Mouse (Mus musculus): ENCODE measurements around the gene Samd4b. TPM values are rescaled to one million over a fixed set of nuclear protein-coding genes. Genes with fewer than 3 reads are reported as not detected.

Samd4b gene
- polyA plus RNA-seq, 1 experiment from 2014 or later, result 25.7 TPM

DNA sequence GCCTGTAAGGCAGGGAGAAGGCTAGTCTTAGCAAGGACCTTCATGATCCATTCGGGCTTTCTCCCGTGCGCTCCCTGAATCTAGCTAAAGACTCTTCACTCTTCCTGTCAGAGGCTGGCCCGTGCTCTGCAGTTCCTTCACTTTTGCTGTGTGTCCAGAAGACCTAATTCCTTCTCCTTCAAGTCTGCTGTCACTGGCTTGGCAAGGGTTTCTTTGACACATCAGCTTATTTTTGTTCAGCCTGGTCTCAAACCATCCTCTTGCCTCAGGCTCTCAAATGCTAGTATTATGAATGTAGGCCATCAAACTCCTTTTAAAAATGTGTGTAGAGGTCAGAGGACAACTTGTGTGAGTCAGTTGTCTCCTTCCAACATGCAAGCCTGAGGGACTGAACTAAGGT lies 214.3 kb downstream of the Samd4b start:
- no peak overlapping the region for H3K4me2 ChIP-seq (replicated peaks)
- no peak for ATAC-seq
- H3K9ac ChIP-seq (replicated peaks), result no peak overlapping the region
- peaks cover 37% of the 10 kb centered on the region for H3K4me1 ChIP-seq (replicated peaks)
- peaks cover 31% of the 10 kb centered on the region for H3K36me3 ChIP-seq
- 81% methylated on average over 4 of the region's 4 CpGs for WGBS
- H3K27me3 ChIP-seq, result 0 out of 2 replicates have a peak, but pooled peaks cover 6% of the 10 kb centered on the region
- H3K27ac ChIP-seq, result no peak overlapping the region
- H3K4me3 ChIP-seq (replicated peaks), result no peak overlapping the region
- H3K9me3 ChIP-seq, result no peaks in the 10 kb centered on the region

DNA sequence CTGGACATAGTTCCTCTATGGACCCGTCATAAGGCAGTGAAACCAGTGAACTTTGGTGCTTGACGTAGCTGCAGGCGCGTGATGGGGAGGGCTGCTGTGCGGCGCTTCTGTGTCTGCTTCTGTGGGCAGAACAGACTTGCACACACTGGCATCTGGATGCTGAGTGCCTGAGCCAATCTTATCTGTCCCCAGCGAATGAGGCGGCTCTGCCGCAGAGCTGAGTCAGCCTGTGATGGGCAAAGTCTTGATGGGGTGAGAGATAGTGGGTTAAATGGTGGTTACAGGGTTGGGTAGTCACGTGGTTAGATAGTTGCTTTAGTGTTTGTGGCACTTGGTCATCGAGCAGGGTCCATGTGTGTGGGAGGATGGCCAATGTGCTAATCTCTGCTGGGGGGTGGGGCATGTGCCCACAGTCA lies 215.0 kb downstream of the Samd4b start:
- no peak overlapping the region for H3K27ac ChIP-seq
- peaks cover 25% of the 10 kb centered on the region for H3K36me3 ChIP-seq
- H3K9me3 ChIP-seq, result no peaks in the 10 kb centered on the region
- peaks cover 7% of the 10 kb centered on the region for H3K27me3 ChIP-seq
- 80% methylated on average over 11 of the region's 11 CpGs for WGBS
- no peak overlapping the region for H3K4me3 ChIP-seq (replicated peaks)
- no peak overlapping the region for H3K9ac ChIP-seq (replicated peaks)
- H3K4me1 ChIP-seq (replicated peaks), result peaks cover 43% of the 10 kb centered on the region
- no peak for ATAC-seq
- H3K4me2 ChIP-seq (replicated peaks), result no peak overlapping the region

DNA sequence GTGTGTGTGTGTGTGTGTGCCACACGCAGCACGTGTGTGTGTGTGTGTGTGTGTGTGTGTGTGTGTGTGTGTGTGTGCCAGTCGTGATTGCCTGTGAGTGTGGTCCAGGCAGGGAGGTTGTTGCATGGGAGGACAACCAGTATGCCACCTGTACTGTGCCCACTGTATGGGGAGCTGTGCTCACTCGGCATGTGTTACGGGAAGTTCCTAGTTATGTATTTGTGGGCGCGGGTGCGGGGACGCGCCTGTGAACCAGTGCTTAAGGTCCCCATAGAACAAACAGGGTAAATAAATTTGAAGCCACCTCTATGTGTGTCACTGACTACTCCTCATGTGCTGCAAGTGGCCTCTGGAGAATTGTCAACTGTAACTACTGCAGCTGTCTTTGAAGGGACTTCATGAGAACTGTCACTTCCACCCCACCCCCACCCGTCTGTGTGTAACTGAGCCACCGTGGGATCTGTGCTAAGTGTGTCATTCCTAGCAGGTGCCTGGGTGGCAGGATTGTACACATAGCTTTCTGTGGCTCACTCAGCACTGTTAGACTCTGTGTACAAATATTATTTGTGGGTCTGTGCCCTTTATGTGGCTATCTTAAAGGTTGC lies 215.5 kb downstream of the Samd4b start:
- Histone ChIP-seq H3K27ac (no peak overlapping the region), H3K4me1 (replicated peaks) (peaks cover 49% of the 10 kb centered on the region), H3K9ac (replicated peaks) (no peak overlapping the region), H3K4me3 (replicated peaks) (no peak overlapping the region), H3K36me3 (peaks cover 19% of the 10 kb centered on the region), H3K9me3 (no peaks in the 10 kb centered on the region), H3K4me2 (replicated peaks) (peak overlapping the region; percentile 51), H3K27me3 (peaks cover 13% of the 10 kb centered on the region)
- 82% methylated on average over 11 of the region's 12 CpGs for WGBS
- no peak for ATAC-seq

DNA sequence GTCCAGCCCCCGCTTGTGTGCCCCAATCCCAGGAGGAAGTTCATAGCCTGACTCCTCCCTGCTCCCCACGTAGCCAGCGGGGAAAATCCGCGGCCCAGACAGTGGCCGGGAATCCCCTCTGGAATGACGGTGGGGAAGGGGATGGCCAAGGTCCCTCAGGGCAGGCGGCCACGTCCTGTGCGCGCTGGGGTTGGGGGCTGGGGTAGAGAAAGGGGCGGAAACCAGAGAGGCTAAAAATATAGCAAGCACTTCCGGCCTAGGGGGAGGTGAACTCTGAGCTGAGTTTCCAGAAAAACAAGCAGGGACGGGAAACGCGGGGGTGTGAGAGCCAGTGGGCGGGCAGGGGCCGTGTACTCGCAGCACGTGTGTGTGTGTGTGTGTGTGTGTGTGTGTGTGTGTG lies 216.0 kb downstream of the Samd4b start:
- H3K4me2 ChIP-seq (replicated peaks), result peak overlapping the region; percentile 51
- peak overlapping the region; percentile 45 for H3K9ac ChIP-seq (replicated peaks)
- 6% methylated on average over 20 of the region's 20 CpGs for WGBS
- peak overlapping the region; percentile 20 for H3K4me3 ChIP-seq (replicated peaks)
- peaks cover 15% of the 10 kb centered on the region for H3K36me3 ChIP-seq
- H3K4me1 ChIP-seq (replicated peaks), result peaks cover 49% of the 10 kb centered on the region
- peak; percentile 12; the same call in 1 of the 2 replicates for ATAC-seq
- no peaks in the 10 kb centered on the region for H3K9me3 ChIP-seq
- H3K27me3 ChIP-seq, result peaks cover 16% of the 10 kb centered on the region
- H3K27ac ChIP-seq, result peak overlapping the region; percentile 62; the same call in 1 of the 2 replicates

DNA sequence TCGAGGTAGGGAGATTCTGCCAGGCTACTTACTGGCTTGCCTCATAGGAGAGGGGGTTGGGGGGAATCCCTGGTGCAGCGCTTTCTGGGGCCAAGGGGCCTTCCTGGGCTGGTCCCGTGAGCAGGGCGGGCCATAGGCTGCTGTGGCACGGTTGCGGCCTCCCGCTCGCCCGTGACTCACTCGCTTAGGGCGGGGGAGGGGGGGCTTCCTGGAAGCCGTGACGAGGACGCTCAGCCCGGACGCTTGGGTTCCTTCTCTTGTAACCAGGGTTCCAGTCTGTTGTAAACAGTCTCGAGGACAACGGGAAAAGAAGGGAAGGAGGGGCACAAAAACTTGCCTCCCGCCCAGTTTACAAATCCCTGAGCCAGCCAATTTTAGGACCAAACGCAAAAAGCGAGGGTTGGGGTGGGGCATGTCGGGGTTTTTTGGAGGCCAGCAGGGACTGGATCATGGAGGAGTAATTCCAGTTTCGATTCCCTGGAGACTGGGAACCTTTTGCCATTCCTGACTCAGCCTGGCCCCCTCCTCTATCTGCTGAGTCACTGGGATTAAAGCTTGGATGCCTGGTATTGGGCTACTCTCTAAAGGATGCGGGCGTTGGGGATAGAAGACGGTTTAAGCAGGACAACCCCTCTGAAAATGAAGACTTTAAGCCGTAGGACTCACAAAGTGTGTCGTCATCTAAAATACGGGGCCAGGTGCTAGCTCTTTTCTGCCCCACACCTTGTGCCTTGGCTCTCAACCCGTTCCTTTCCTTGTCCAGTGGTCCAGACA lies 216.7 kb downstream of the Samd4b start:
- WGBS, result 3% methylated on average over 30 of the region's 30 CpGs
- H3K4me1 ChIP-seq (replicated peaks), result peaks cover 53% of the 10 kb centered on the region
- H3K4me3 ChIP-seq (replicated peaks), result peak overlapping the region; percentile 20
- H3K27ac ChIP-seq, result peak overlapping the region; percentile 62
- peak overlapping the region; percentile 51 for H3K4me2 ChIP-seq (replicated peaks)
- no peaks in the 10 kb centered on the region for H3K9me3 ChIP-seq
- H3K27me3 ChIP-seq, result peaks cover 17% of the 10 kb centered on the region
- ATAC-seq, result no peak
- H3K36me3 ChIP-seq, result peaks cover 12% of the 10 kb centered on the region; the same call in 1 of the 2 replicates
- peak overlapping the region; percentile 45; the same call in 1 of the 2 replicates for H3K9ac ChIP-seq (replicated peaks)

DNA sequence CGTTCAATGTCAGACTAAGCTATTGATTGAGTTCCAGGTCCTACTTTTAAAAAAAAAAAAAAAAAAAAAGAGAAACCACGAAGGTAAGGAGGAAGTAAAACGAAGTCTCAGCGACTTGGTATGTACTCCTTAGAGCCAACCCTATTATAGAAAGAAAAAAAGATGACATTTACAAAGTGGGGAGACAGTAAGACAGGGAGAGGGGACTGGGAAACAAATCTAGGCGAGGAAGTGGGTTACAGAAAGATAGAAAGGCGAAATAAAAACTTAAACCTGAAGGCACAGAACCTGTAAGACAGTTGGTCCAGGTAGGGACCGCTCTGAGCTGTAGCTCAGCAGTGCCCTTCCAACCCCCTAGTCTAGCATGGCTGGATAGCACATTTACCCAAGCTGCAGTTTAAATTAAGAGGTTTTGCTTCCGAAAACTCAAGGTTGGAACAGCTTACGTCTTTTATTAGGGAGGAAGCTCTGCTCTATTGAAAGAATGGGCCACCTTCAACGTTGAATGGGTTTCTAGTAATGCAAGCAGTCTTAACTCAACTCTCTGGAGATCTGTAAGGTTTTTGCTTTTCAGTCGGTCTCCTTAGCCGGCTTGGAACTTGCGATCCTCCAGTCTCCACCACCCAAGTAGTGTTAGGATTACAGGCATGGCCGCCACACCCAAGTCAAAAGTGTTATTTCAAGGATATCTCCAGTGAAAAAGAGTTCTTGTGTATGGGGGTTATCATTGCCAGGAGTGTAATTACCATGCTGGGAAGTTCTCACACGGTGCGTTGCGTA lies 217.5 kb downstream of the Samd4b start, which contains the start of gene Zfp36:
Zfp36 (minus strand) TSS at position 17 of the 780 bp plus-strand sequence.
- Histone ChIP-seq H3K36me3 (peaks cover 4% of the 10 kb centered on the region; the same call in 1 of the 2 replicates), H3K4me1 (replicated peaks) (peaks cover 59% of the 10 kb centered on the region), H3K9me3 (no peaks in the 10 kb centered on the region), H3K4me2 (replicated peaks) (peak within 1 kb of the TSS; percentile 79), H3K9ac (replicated peaks) (peak within 1 kb of the TSS; percentile 77), H3K4me3 (replicated peaks) (peak within 1 kb of the TSS; percentile 49), H3K27me3 (peaks cover 17% of the 10 kb centered on the region), H3K27ac (peak within 1 kb of the TSS; percentile 37)
- 61% methylated on average over 17 of the region's 17 CpGs for WGBS
- ATAC-seq, result no peak

DNA sequence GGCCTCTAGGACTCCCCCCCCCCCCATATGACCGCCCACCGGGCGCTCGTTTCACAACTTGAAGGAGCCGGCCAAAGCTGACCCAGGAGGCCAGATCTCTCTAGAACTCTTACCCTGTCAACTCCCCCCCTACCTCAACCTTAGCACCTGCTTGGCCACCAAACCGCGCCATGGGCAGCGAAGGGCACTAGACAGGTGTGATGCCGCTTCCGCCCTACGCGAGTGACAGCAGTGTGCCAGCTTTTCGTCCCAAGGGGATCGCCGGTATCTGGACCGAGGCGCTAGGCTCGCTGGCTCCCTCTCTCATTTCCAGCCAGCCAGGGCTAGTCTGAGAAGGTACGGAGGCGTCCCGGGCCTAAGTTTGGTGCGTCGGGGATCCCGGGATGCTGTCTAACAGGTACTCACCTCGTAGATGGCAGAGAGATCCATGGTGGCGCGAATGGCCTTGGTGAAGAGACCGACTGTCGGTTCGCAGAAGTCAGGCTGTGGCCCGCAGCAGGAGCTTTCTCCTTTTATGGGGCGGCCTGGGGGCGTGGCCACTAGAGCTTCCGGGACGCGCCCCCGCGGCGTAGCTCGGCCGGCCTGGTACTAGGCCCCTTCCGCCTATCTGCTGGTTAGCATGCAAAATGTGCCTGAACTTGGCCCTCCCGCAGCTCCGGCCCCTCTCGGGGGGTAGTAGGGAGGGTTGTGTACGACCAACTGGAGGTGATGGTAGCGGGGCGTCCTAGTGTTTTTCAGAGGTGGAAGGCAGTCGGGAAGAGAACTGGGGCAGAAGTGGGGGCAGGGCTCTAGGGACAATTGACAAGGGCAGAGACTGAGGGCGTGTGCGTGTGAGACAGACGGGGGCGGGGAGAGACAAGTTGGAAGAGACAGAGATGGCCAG lies 218.9 kb downstream of the Samd4b start:
- WGBS, result under 1% methylated on average over 53 of the region's 53 CpGs
- Histone ChIP-seq H3K27me3 (peaks cover 17% of the 10 kb centered on the region), H3K4me2 (replicated peaks) (peak overlapping the region; percentile 79), H3K36me3 (no peaks in the 10 kb centered on the region), H3K4me3 (replicated peaks) (peak overlapping the region; percentile 49), H3K27ac (peak overlapping the region; percentile 37), H3K9ac (replicated peaks) (peak overlapping the region; percentile 77), H3K4me1 (replicated peaks) (peaks cover 64% of the 10 kb centered on the region), H3K9me3 (no peaks in the 10 kb centered on the region)
- ATAC-seq, result peak; percentile 48

DNA sequence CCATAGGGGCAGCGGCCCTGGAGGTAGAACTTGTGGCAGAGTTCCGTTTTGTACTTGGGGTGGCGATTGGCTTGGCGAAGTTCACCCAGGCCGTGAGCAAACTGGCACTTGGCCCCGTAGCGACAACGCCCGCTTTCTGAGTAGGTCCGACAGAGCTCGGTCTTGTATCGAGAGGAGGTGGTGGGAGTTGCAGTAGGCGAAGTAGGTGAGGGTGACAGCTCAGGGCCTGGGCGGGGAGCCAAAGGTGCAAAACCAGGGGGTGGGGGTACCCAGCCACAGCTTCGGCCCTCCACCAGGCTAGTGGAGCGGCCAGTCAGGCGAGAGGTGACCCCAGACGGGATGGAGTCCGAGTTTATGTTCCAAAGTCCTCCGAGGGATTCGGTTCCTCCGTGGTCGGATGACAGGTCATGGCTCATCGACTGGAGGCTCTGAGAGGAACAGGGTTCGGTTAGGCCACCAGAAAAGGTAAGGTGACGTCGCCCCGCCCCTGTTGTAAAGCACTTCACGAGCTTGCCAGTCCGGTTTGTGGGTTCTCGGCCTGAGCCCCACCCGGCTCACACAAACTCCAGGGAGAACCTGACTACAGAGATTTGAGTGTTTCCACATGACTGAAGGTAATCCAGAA lies 219.8 kb downstream of the Samd4b start:
- peak overlapping the region; percentile 49 for H3K4me3 ChIP-seq (replicated peaks)
- peaks cover 64% of the 10 kb centered on the region for H3K4me1 ChIP-seq (replicated peaks)
- H3K36me3 ChIP-seq, result no peaks in the 10 kb centered on the region
- 50% methylated on average over 32 of the region's 32 CpGs for WGBS
- peak overlapping the region; percentile 77 for H3K9ac ChIP-seq (replicated peaks)
- no peak overlapping the region for H3K27ac ChIP-seq
- peak overlapping the region; percentile 79 for H3K4me2 ChIP-seq (replicated peaks)
- no peaks in the 10 kb centered on the region for H3K9me3 ChIP-seq
- H3K27me3 ChIP-seq, result peaks cover 17% of the 10 kb centered on the region
- ATAC-seq, result no peak

DNA sequence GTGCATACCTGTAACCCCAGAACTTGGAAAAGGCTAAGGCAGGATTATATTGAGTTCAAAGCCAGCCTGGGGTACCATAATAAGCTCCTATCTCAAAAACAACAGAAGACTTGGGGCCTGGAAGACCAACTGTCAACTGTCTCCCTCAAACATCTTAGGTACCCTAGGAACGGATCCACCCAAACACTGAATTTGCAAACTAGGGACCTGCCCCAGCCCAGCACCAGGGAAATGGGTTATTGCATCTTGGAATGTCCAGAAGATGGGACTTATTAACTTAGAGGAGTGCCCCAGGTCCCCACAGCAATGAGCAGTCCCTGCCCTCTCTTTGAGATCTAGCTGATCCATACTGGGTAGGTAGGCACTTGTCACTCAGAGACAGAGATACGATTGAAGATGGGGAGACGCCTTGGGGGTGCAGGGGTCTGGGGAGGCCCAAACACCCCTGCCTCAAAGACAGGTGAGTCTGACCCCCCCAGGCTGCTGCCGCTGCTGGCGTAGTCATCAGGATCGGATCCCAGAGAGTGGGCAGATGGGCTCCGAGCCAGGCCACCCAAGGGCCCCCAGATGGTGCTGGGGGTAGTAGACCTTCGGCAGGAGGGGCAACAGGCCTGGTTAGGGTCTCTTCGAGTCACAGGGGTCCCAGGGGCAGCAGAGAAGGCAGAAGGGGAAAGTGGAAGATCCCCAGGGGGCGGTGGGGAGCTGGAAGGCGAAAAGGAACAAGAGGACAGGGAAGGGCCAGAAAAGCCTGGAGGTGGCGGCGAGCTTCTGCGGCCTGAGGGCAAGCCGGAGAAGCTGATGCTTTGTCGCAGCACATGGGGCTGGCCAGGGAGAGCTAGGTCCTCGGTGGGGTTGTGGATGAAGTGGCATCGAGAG lies 220.5 kb downstream of the Samd4b start:
- peaks cover 57% of the 10 kb centered on the region for H3K4me1 ChIP-seq (replicated peaks)
- H3K27me3 ChIP-seq, result peaks cover 17% of the 10 kb centered on the region
- H3K9ac ChIP-seq (replicated peaks), result peak overlapping the region; percentile 28; the same call in 1 of the 2 replicates
- no peak overlapping the region for H3K27ac ChIP-seq
- H3K9me3 ChIP-seq, result no peaks in the 10 kb centered on the region
- peak overlapping the region; percentile 49; the same call in 1 of the 2 replicates for H3K4me3 ChIP-seq (replicated peaks)
- peak overlapping the region; percentile 79 for H3K4me2 ChIP-seq (replicated peaks)
- WGBS, result 80% methylated on average over 18 of the region's 18 CpGs
- no peak for ATAC-seq
- H3K36me3 ChIP-seq, result no peaks in the 10 kb centered on the region

All from midbrain, embryonic 13.5 days (tissue).